Mouse (Mus musculus) limb, embryonic 15.5 days (tissue): ENCODE measurements around the gene Prkce. TPM values are rescaled to one million over a fixed set of nuclear protein-coding genes. Genes with fewer than 3 reads are reported as not detected.

Experiments
- ATAC-seq: fragments of 200-750 bp; cut with Nextera tagmentation; 2 replicates; pipeline ENCODE4 v1.8.0; 2017; ENCODE audit warnings: low read depth, moderate TSS enrichment; ENCODE audit not compliant: insufficient number of reproducible peaks, low FRiP score, low TSS enrichment
- H3K27ac ChIP-seq: fragments of 300-500 bp; sonication (generic); 2 replicates; pipeline ENCODE4 v1.5.1; 2015; ENCODE audit warnings: moderate library complexity, mild to moderate bottlenecking, inconsistent platforms
- H3K27me3 ChIP-seq: fragments of 300-500 bp; sonication (generic); 2 replicates; pipeline ENCODE4 v1.6.1; 2015; ENCODE audit warnings: inconsistent platforms
- H3K36me3 ChIP-seq: fragments of 300-500 bp; sonication (generic); 2 replicates; pipeline ENCODE4 v1.6.1; 2015; ENCODE audit warnings: inconsistent platforms
- H3K4me1 ChIP-seq: fragments of 300-500 bp; sonication (generic); 2 replicates; pipeline ENCODE4 v1.6.1; 2015; ENCODE audit warnings: inconsistent platforms
- H3K4me2 ChIP-seq: fragments of 300-500 bp; sonication (generic); 2 replicates; pipeline ENCODE4 v1.6.1; 2015; ENCODE audit warnings: mild to moderate bottlenecking, inconsistent platforms
- H3K4me3 ChIP-seq: fragments of 300-500 bp; sonication (generic); 2 replicates; pipeline ENCODE4 v1.5.1; 2015; ENCODE audit warnings: mild to moderate bottlenecking, inconsistent platforms
- H3K9ac ChIP-seq: fragments of 300-500 bp; sonication (generic); 2 replicates; pipeline ENCODE4 v1.6.1; 2015; ENCODE audit warnings: inconsistent platforms
- H3K9me3 ChIP-seq: fragments of 300-500 bp; sonication (generic); 2 replicates; pipeline ENCODE4 v1.6.1; 2016; ENCODE audit warnings: inconsistent platforms
- WGBS: fragments of 180-500 bp; shearing (Covaris S2); methylation state at CpG from one replicate; pipeline ENCODE4 v1.1.7; 2015; 5-methylcytosine and 5-hydroxymethylcytosine counted together
- polyA plus RNA-seq: library from polyadenylated mRNA; unstranded; fragments of >200 nt; fragmentation: Nextera tagmentation; extraction: Ambion mirVana; gene quantifications from 2 replicates; pipeline ENCODE4 v1.2.1, GENCODE M21; 2015

Gene Prkce
- polyA plus RNA-seq, 1 experiment from 2014 or later, result 6.8 TPM

- H3K4me3 ChIP-seq, result no peak overlapping the region
- no peak overlapping the region for H3K27ac ChIP-seq
- peaks cover 8% of the 10 kb centered on the region; the same call in 1 of the 2 replicates for H3K4me1 ChIP-seq
- no peak overlapping the region for H3K4me2 ChIP-seq
- 49% methylated on average over 4 of the region's 4 CpGs for WGBS
- H3K9me3 ChIP-seq, result no peaks in the 10 kb centered on the region
- no peak for ATAC-seq
- H3K27me3 ChIP-seq, result no peaks in the 10 kb centered on the region
- no peaks in the 10 kb centered on the region for H3K36me3 ChIP-seq
- no peak overlapping the region for H3K9ac ChIP-seq
Observed at GRCm38 (mm10) chr17:86317197-86317596, 149.6 kb downstream of the Prkce start.

- ATAC-seq, result no peak
- WGBS, result 92% methylated on average over 13 of the region's 13 CpGs
Observed at GRCm38 (mm10) chr17:86319967-86320602, 152.5 kb downstream of the Prkce start.

GRCm38 (mm10) chr17:86322840-86323239 is 155.3 kb downstream of the Prkce start:
- ATAC-seq, result no peak
- Histone ChIP-seq H3K27me3 (no peaks in the 10 kb centered on the region), H3K4me1 (no peaks in the 10 kb centered on the region; the same call in 1 of the 2 replicates), H3K27ac (no peak overlapping the region), H3K4me3 (no peak overlapping the region), H3K36me3 (no peaks in the 10 kb centered on the region), H3K9ac (no peak overlapping the region), H3K4me2 (no peak overlapping the region), H3K9me3 (no peaks in the 10 kb centered on the region)
- 65% methylated on average over 5 of the region's 5 CpGs for WGBS

More at GRCm38 (mm10) chr17:86319967-86320602, 152.5 kb downstream of the Prkce start:
- H3K27ac ChIP-seq, result no peak overlapping the region
- no peak overlapping the region for H3K9ac ChIP-seq
- H3K9me3 ChIP-seq, result no peaks in the 10 kb centered on the region
- no peak overlapping the region for H3K4me3 ChIP-seq
- H3K36me3 ChIP-seq, result no peaks in the 10 kb centered on the region
- no peaks in the 10 kb centered on the region for H3K4me1 ChIP-seq
- H3K27me3 ChIP-seq, result no peaks in the 10 kb centered on the region
- H3K4me2 ChIP-seq, result no peak overlapping the region

- H3K4me2 ChIP-seq, result no peak overlapping the region
- 28% methylated on average over 4 of the region's 4 CpGs for WGBS
Observed at GRCm38 (mm10) chr17:86323310-86323709, 155.7 kb downstream of the Prkce start.

GRCm38 (mm10) chr17:86323909-86324686 is 156.5 kb downstream of the Prkce start:
- Histone ChIP-seq H3K36me3 (no peaks in the 10 kb centered on the region), H3K27me3 (no peaks in the 10 kb centered on the region), H3K4me3 (no peak overlapping the region), H3K9me3 (no peaks in the 10 kb centered on the region), H3K9ac (no peak overlapping the region), H3K27ac (no peak overlapping the region), H3K4me2 (no peak overlapping the region), H3K4me1 (peaks cover 8% of the 10 kb centered on the region)
- no peak for ATAC-seq
- 47% methylated on average over 6 of the region's 6 CpGs for WGBS

More at GRCm38 (mm10) chr17:86323310-86323709, 155.7 kb downstream of the Prkce start:
- H3K4me1 ChIP-seq, result peaks cover under 1% of the 10 kb centered on the region
- no peak overlapping the region for H3K4me3 ChIP-seq
- H3K27me3 ChIP-seq, result no peaks in the 10 kb centered on the region
- no peak overlapping the region for H3K9ac ChIP-seq
- no peak for ATAC-seq
- H3K9me3 ChIP-seq, result no peaks in the 10 kb centered on the region
- H3K36me3 ChIP-seq, result no peaks in the 10 kb centered on the region
- H3K27ac ChIP-seq, result no peak overlapping the region

GRCm38 (mm10) chr17:86324756-86325155 is 157.2 kb downstream of the Prkce start:
- Histone ChIP-seq H3K9ac (no peak overlapping the region), H3K27me3 (no peaks in the 10 kb centered on the region), H3K9me3 (no peaks in the 10 kb centered on the region), H3K4me1 (peaks cover 15% of the 10 kb centered on the region), H3K36me3 (no peaks in the 10 kb centered on the region), H3K4me2 (no peak overlapping the region), H3K4me3 (no peak overlapping the region), H3K27ac (no peak overlapping the region)
- 78% methylated on average over 6 of the region's 7 CpGs for WGBS
- no peak for ATAC-seq

GRCm38 (mm10) chr17:86325317-86325716 is 157.7 kb downstream of the Prkce start:
- no peaks in the 10 kb centered on the region for H3K36me3 ChIP-seq
- no peaks in the 10 kb centered on the region for H3K9me3 ChIP-seq
- no peak overlapping the region for H3K9ac ChIP-seq
- no peaks in the 10 kb centered on the region for H3K27me3 ChIP-seq
- no peak for ATAC-seq
- 76% methylated on average over 10 of the region's 10 CpGs for WGBS
- no peak overlapping the region for H3K4me3 ChIP-seq
- peaks cover 20% of the 10 kb centered on the region for H3K4me1 ChIP-seq
- no peak overlapping the region for H3K4me2 ChIP-seq
- H3K27ac ChIP-seq, result no peak overlapping the region

GRCm38 (mm10) chr17:86327958-86328357 is 160.4 kb downstream of the Prkce start:
- H3K4me2 ChIP-seq, result no peak overlapping the region
- no peak overlapping the region for H3K4me3 ChIP-seq
- no peak overlapping the region for H3K27ac ChIP-seq
- no peaks in the 10 kb centered on the region for H3K27me3 ChIP-seq
- H3K4me1 ChIP-seq, result peaks cover 37% of the 10 kb centered on the region
- H3K9ac ChIP-seq, result no peak overlapping the region
- no peaks in the 10 kb centered on the region for H3K36me3 ChIP-seq
- no peak for ATAC-seq
- H3K9me3 ChIP-seq, result no peaks in the 10 kb centered on the region
- 81% methylated on average over 4 of the region's 4 CpGs for WGBS

GRCm38 (mm10) chr17:86329273-86330075 is 161.9 kb downstream of the Prkce start:
- no peak for ATAC-seq
- Histone ChIP-seq H3K9me3 (no peaks in the 10 kb centered on the region), H3K27ac (no peak overlapping the region), H3K4me3 (peak overlapping the region; percentile 5; the same call in 1 of the 2 replicates), H3K36me3 (no peaks in the 10 kb centered on the region), H3K27me3 (no peaks in the 10 kb centered on the region), H3K4me2 (peak overlapping the region; percentile 22; the same call in 1 of the 2 replicates), H3K9ac (no peak overlapping the region), H3K4me1 (peaks cover 37% of the 10 kb centered on the region)
- WGBS, result 22% methylated on average over 16 of the region's 16 CpGs

GRCm38 (mm10) chr17:86330076-86330955 is 162.7 kb downstream of the Prkce start:
- ATAC-seq, result 0 out of 2 replicates have a peak, but pooled peaks have one; percentile 12
- Histone ChIP-seq H3K9me3 (no peaks in the 10 kb centered on the region), H3K4me1 (peaks cover 37% of the 10 kb centered on the region), H3K4me3 (no peak overlapping the region), H3K4me2 (no peak overlapping the region), H3K36me3 (no peaks in the 10 kb centered on the region), H3K9ac (no peak overlapping the region), H3K27me3 (no peaks in the 10 kb centered on the region), H3K27ac (peak overlapping the region; percentile 50; the same call in 1 of the 2 replicates)
- WGBS, result 40% methylated on average over 16 of the region's 16 CpGs

- Histone ChIP-seq H3K4me3 (no peak overlapping the region), H3K27me3 (no peaks in the 10 kb centered on the region), H3K4me1 (peaks cover 42% of the 10 kb centered on the region), H3K9ac (no peak overlapping the region), H3K4me2 (no peak overlapping the region), H3K36me3 (no peaks in the 10 kb centered on the region), H3K9me3 (no peaks in the 10 kb centered on the region), H3K27ac (0 out of 2 replicates have a peak overlapping the region, but pooled peaks have one; percentile 43)
- no peak for ATAC-seq
- 79% methylated on average over 8 of the region's 8 CpGs for WGBS
Observed at GRCm38 (mm10) chr17:86331835-86332234, 164.2 kb downstream of the Prkce start.
